In the genomic region with DNA sequence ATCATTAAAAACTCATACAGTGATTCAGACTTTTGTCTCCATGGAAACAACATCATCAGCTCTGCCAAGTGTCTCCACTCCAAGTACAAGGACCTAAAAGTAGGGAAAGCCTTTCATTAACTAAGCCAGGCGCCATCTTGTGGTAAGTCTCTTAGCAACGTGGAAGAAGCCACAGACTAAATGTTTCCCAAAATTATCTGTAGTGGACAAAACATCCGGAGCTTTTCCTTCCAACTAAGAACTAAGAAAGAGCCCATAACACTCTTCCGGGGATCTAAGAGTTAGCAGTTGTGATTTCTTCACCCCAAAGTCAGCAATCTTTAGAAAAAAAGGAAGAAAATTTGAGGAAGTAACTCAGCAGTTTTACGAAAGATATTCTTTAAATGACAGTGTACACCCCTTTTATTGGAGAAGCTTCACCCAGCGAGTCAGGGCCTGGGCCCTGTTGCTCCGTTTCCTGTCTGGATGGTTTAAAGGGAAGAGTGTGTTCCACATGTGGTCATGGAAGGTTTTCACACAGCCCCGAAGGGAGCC, we compare ENCODE assay signal across 10 mouse cellular contexts. TPM values are rescaled to one million over a fixed set of nuclear protein-coding genes. Genes with fewer than 3 reads are reported as not detected.
A peak's percentile ranks its signal among the peaks of the same experiment; 100 is the strongest.
DNase-seq lines count a peak whose midpoint lies in the region; ATAC-seq and TF ChIP-seq lines count a peak whose summit lies in the region.
"Had no signal": no experiment of that assay in that cellular context is flagged by ENCODE, and none has a peak within 500 bp of the region (broad histone marks: within the 10 kb centered on the region; RNA-seq: fewer than 3 reads in every experiment).

No protein-coding gene starts in this region.

- H3K36me3 ChIP-seq in intestine, postnatal 0 days (ENCODE audit: control insufficient read depth, insufficient read depth): no peaks in the 10 kb centered on the region
- H3K36me3 ChIP-seq in intestine, embryonic 15.5 days: no peaks in the 10 kb centered on the region
- H3K36me3 ChIP-seq in heart, postnatal 0 days (replicated peaks; ENCODE audit: control insufficient read depth, insufficient read depth, low read length): no peaks in the 10 kb centered on the region
- H3K36me3 ChIP-seq in midbrain, postnatal 0 days (ENCODE audit: insufficient read depth, low read length): no peaks in the 10 kb centered on the region
- H3K36me3 ChIP-seq: neural tube, embryonic 13.5 days had no signal

- no peak overlapping the region for H3K9ac ChIP-seq in intestine, postnatal 0 days (ENCODE audit: low read depth, low read length)
- no peak overlapping the region for H3K9ac ChIP-seq in intestine, embryonic 15.5 days
- no peak overlapping the region for H3K9ac ChIP-seq in heart, postnatal 0 days (replicated peaks; ENCODE audit: low read depth, low read length)
- H3K9ac ChIP-seq in midbrain, postnatal 0 days (replicated peaks; ENCODE audit: low read length, poor library complexity, severe bottlenecking): no peak overlapping the region
- H3K9ac ChIP-seq: neural tube, embryonic 13.5 days had no signal

- peak; percentile 80 for TF ChIP-seq CTCF in intestine, postnatal 0 days (IDR thresholded peaks at IDR 0.05; ENCODE audit: low read depth)
- TF ChIP-seq CTCF in heart, postnatal 0 days (IDR thresholded peaks at IDR 0.05; ENCODE audit: low read depth): peak; percentile 65
- TF ChIP-seq CTCF in midbrain, postnatal 0 days (IDR thresholded peaks at IDR 0.05): peak; percentile 89

- H3K4me3 ChIP-seq in intestine, postnatal 0 days (ENCODE audit: low read depth, low read length): no peak overlapping the region
- H3K4me3 ChIP-seq in intestine, embryonic 15.5 days (replicated peaks): no peak overlapping the region
- H3K4me3 ChIP-seq in heart, postnatal 0 days (ENCODE audit: low read depth, low read length): no peak overlapping the region
- no peak overlapping the region for H3K4me3 ChIP-seq in midbrain, postnatal 0 days (ENCODE audit: low read depth, low read length)
- H3K4me3 ChIP-seq: erythroblast, embryonic 14.5 days; neural tube, embryonic 13.5 days had no signal

- 48% methylated on average over 8 of the region's 8 CpGs for WGBS in intestine, postnatal 0 days
- WGBS in intestine, embryonic 15.5 days: 56% methylated on average over 8 of the region's 8 CpGs
- WGBS in heart, postnatal 0 days: 39% methylated on average over 8 of the region's 8 CpGs
- 58% methylated on average over 8 of the region's 8 CpGs for WGBS in midbrain, postnatal 0 days

- no peak for TF ChIP-seq EP300 in heart, postnatal 0 days (IDR thresholded peaks at IDR 0.05; ENCODE audit: low read depth)

- no peak overlapping the region for H3K4me2 ChIP-seq in intestine, postnatal 0 days (replicated peaks; ENCODE audit: low read depth)
- H3K4me2 ChIP-seq in intestine, embryonic 15.5 days (replicated peaks): no peak overlapping the region
- no peak overlapping the region for H3K4me2 ChIP-seq in heart, postnatal 0 days (ENCODE audit: low read depth, low read length)
- no peak overlapping the region for H3K4me2 ChIP-seq in midbrain, postnatal 0 days (ENCODE audit: low read depth, low read length, poor library complexity, severe bottlenecking)
- H3K4me2 ChIP-seq: neural tube, embryonic 13.5 days had no signal

- H3K4me1 ChIP-seq in intestine, postnatal 0 days (replicated peaks; ENCODE audit: control insufficient read depth, insufficient read depth, low read length): no peaks in the 10 kb centered on the region
- no peaks in the 10 kb centered on the region for H3K4me1 ChIP-seq in intestine, embryonic 15.5 days (replicated peaks)
- no peaks in the 10 kb centered on the region for H3K4me1 ChIP-seq in heart, postnatal 0 days (ENCODE audit: control insufficient read depth, insufficient read depth)
- no peaks in the 10 kb centered on the region for H3K4me1 ChIP-seq in midbrain, postnatal 0 days (ENCODE audit: insufficient read depth, low read length)
- H3K4me1 ChIP-seq: neural tube, embryonic 13.5 days had no signal

- H3K27me3 ChIP-seq in intestine, postnatal 0 days (replicated peaks; ENCODE audit: control insufficient read depth, insufficient read depth, low read length): no peaks in the 10 kb centered on the region
- H3K27me3 ChIP-seq in intestine, embryonic 15.5 days (replicated peaks): no peaks in the 10 kb centered on the region
- no peaks in the 10 kb centered on the region for H3K27me3 ChIP-seq in heart, postnatal 0 days (ENCODE audit: control insufficient read depth, insufficient read depth, low read length)
- H3K27me3 ChIP-seq in midbrain, postnatal 0 days (ENCODE audit: insufficient read depth, low read length): no peaks in the 10 kb centered on the region
- H3K27me3 ChIP-seq: neural tube, embryonic 13.5 days had no signal

- DNase-seq in MEL-GATA-1-ER (ENCODE audit: extremely low read depth, low read depth): peak; percentile 66
- peak; percentile 45 for DNase-seq in cerebellum, adult 9-11 months
- peak; percentile 69 for DNase-seq in heart, postnatal 0 days (ENCODE audit: low spot score)
- peak; percentile 76 to 86 for DNase-seq in left cerebral cortex, postnatal 14 days (ENCODE audit: low spot score in 2 of 2)
- DNase-seq in midbrain, postnatal 0 days (ENCODE audit: low spot score): peak; percentile 94
- DNase-seq in spleen, postnatal 14 days (ENCODE audit: low spot score in 2 of 2): no peak

- intact Hi-C loops in left cerebral cortex, postnatal 14 days (cut with DNase I): loop anchor here (2.0 to 10.0 kb wide), 2 partner anchors 56 to 316 kb away; a partner anchor contains a TSS

- ATAC-seq in intestine, postnatal 0 days: no peak
- ATAC-seq in intestine, embryonic 15.5 days: no peak
- ATAC-seq in heart, postnatal 0 days (ENCODE audit: insufficient read depth, low read depth): no peak; the same call in 1 of the 2 replicates
- peak; percentile 49 for ATAC-seq in midbrain, postnatal 0 days (ENCODE audit: low FRiP score)

- no peaks in the 10 kb centered on the region for H3K9me3 ChIP-seq in intestine, postnatal 0 days (ENCODE audit: control insufficient read depth)
- no peaks in the 10 kb centered on the region for H3K9me3 ChIP-seq in intestine, embryonic 15.5 days
- no peaks in the 10 kb centered on the region for H3K9me3 ChIP-seq in heart, postnatal 0 days (replicated peaks; ENCODE audit: control insufficient read depth, low read length)
- no peaks in the 10 kb centered on the region for H3K9me3 ChIP-seq in midbrain, postnatal 0 days (ENCODE audit: low read length)
- H3K9me3 ChIP-seq: neural tube, embryonic 13.5 days had no signal

- no peak overlapping the region for H3K27ac ChIP-seq in intestine, postnatal 0 days (ENCODE audit: low read depth, low read length)
- H3K27ac ChIP-seq in intestine, embryonic 15.5 days: no peak overlapping the region
- no peak overlapping the region for H3K27ac ChIP-seq in heart, postnatal 0 days (ENCODE audit: low read depth)
- no peak overlapping the region for H3K27ac ChIP-seq in midbrain, postnatal 0 days (ENCODE audit: low read depth, low read length)
- H3K27ac ChIP-seq: neural tube, embryonic 13.5 days had no signal

RNA-seq across cellular contexts. Expression of a gene that starts 56.5 kb away (rescaled TPM):
- polyA plus RNA-seq in intestine, postnatal 0 days (2015; fragmentation: Nextera tagmentation; extraction: Ambion mirVana): 11.3 and 14.0 TPM in 2 replicates
- 24.7 and 25.2 TPM in 2 replicates for polyA plus RNA-seq in intestine, embryonic 15.5 days (2015; fragmentation: Nextera tagmentation; extraction: Ambion mirVana)
- total RNA-seq in heart, postnatal 0 days (2014; rRNA removed; ENCODE audit: low replicate concordance): 1.1 and 5.4 TPM in 2 replicates
- 2.2 and 3.0 TPM in 2 replicates for polyA plus RNA-seq in heart, postnatal 0 days (2015; fragmentation: Nextera tagmentation; extraction: Ambion mirVana)
- 100 to 1,000 TPM in 1 of 2 experiments, 10 to 100 TPM in 1; 97.7 to 107 TPM for total RNA-seq in left cerebral cortex, postnatal 14 days (2021)
- 20.9 and 21.3 TPM in 2 replicates for total RNA-seq in midbrain, postnatal 0 days (2014; rRNA removed)
- polyA plus RNA-seq in midbrain, postnatal 0 days (2015; fragmentation: Nextera tagmentation; extraction: Ambion mirVana): 6.7 and 8.0 TPM in 2 replicates

Comparison
In these comparisons a context has a peak if more than half of its experiments do, and no peak if none do; other contexts are left out.
1. DNase-seq: peak in MEL-GATA-1-ER (single experiment), cerebellum, adult 9-11 months (single experiment), heart, postnatal 0 days (single experiment), left cerebral cortex, postnatal 14 days (2 of 2) and midbrain, postnatal 0 days (single experiment); none in spleen, postnatal 14 days (0 of 2).
2. Peak in every context shown above with its lines, with median percentiles within 50 percentile points of each other: CTCF ChIP-seq.